Mouse (Mus musculus) heart, embryonic 11.5 days (tissue): ENCODE data around the gene Ints11. TPM values are rescaled to one million over a fixed set of nuclear protein-coding genes. Genes with fewer than 3 reads are reported as not detected.

Experiments used
- ATAC-seq: fragments of 200-750 bp; cut with Nextera tagmentation; replicated peaks from 2 replicates; pipeline ENCODE4 v1.8.0; 2017; ENCODE audit warnings: moderate library complexity; ENCODE audit not compliant: insufficient number of reproducible peaks, low FRiP score, low TSS enrichment
- H3K27ac ChIP-seq: fragments of 300-500 bp; sonication (generic); 2 replicates; pipeline ENCODE4 v1.5.1; 2014; ENCODE audit warnings: mild to moderate bottlenecking, low read depth, low read length
- H3K27me3 ChIP-seq: fragments of 300-500 bp; sonication (generic); 2 replicates; pipeline ENCODE4 v1.6.1; 2014; ENCODE audit warnings: mild to moderate bottlenecking, low read length, mixed read lengths; ENCODE audit not compliant: control insufficient read depth, insufficient read depth
- H3K36me3 ChIP-seq: fragments of 300-500 bp; sonication (generic); 2 replicates; pipeline ENCODE4 v1.6.1; 2014; ENCODE audit warnings: mild to moderate bottlenecking, low read length, moderate library complexity, mixed read lengths; ENCODE audit not compliant: control insufficient read depth, insufficient read depth
- H3K4me1 ChIP-seq: fragments of 300-500 bp; sonication (generic); 2 replicates; pipeline ENCODE4 v1.6.1; 2014; ENCODE audit warnings: low read length; ENCODE audit not compliant: control insufficient read depth, insufficient read depth
- H3K4me2 ChIP-seq: fragments of 300-500 bp; sonication (generic); 2 replicates; pipeline ENCODE4 v1.6.1; 2014; ENCODE audit warnings: mild to moderate bottlenecking, moderate library complexity
- H3K4me3 ChIP-seq: fragments of 300-500 bp; sonication (generic); 2 replicates; pipeline ENCODE4 v1.5.1; 2014; ENCODE audit warnings: low read depth, low read length
- H3K9ac ChIP-seq: fragments of 300-500 bp; sonication (generic); 2 replicates; pipeline ENCODE4 v1.6.1; 2014; ENCODE audit warnings: mild to moderate bottlenecking, low read depth, low read length, moderate library complexity
- H3K9me3 ChIP-seq: fragments of 300-500 bp; sonication (generic); replicated peaks from 2 replicates; pipeline ENCODE4 v1.6.1; 2016; ENCODE audit warnings: low read length; ENCODE audit not compliant: control insufficient read depth
- WGBS: fragments of 180-500 bp; shearing (Covaris S2); extraction: QIAGEN DNeasy Blood & Tissue Kit; methylation state at CpG from one replicate; pipeline ENCODE4 v1.1.7; 2014; ENCODE audit not compliant: insufficient replicate concordance; 5-methylcytosine and 5-hydroxymethylcytosine counted together
- polyA plus RNA-seq: library from polyadenylated mRNA; unstranded; fragments of >200 nt; fragmentation: Nextera tagmentation; extraction: Ambion mirVana; gene quantifications from 2 replicates; pipeline ENCODE4 v1.2.1, GENCODE M21; 2014

The Ints11 gene
- polyA plus RNA-seq, 1 experiment from 2014 or later = 40.7 TPM

DNA sequence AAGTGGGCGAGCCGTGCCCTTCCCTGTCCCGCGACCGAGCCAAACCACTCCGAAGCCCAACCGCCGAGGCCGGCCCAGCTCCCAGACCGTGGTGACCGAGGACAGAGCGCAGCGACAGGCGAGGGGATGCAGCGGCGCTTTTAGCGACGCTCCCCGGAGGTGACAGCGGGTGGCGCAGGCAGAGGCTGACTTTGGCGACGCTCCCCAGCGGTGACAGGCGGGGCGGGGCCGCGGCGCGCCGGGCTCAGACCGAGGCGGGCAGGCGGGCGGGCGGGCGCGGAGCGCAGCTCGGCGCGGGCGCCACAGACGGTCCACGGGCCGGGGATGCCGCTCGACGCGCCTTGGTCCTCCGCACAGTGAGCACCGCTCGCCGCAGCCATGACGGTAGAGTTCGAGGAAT is 22.7 kb downstream of the Ints11 start:
- peak overlapping the region; percentile 98 for H3K4me2 ChIP-seq
- WGBS = under 1% methylated on average over 51 of the region's 56 CpGs

GRCm38 (mm10) chr4:155892438-155893211 is 23.3 kb downstream of the Ints11 start:
- H3K36me3 ChIP-seq = peaks cover 7% of the 10 kb centered on the region
- ATAC-seq = peak; percentile 53
- no peaks in the 10 kb centered on the region for H3K9me3 ChIP-seq
- peak overlapping the region; percentile 96 for H3K27ac ChIP-seq
- peak overlapping the region; percentile 98 for H3K4me2 ChIP-seq
- peak overlapping the region; percentile 85 for H3K4me3 ChIP-seq
- peaks cover 27% of the 10 kb centered on the region for H3K4me1 ChIP-seq
- peak overlapping the region; percentile 93 for H3K9ac ChIP-seq
- no peaks in the 10 kb centered on the region for H3K27me3 ChIP-seq
- WGBS = 6% methylated on average over 37 of the region's 37 CpGs

More for the DNA sequence above, 22.7 kb downstream of the Ints11 start:
- H3K4me3 ChIP-seq = peak overlapping the region; percentile 85
- ATAC-seq = peak; percentile 94
- H3K9ac ChIP-seq = peak overlapping the region; percentile 93
- peak overlapping the region; percentile 96 for H3K27ac ChIP-seq
- H3K9me3 ChIP-seq = no peaks in the 10 kb centered on the region
- no peaks in the 10 kb centered on the region for H3K27me3 ChIP-seq
- peaks cover 27% of the 10 kb centered on the region for H3K4me1 ChIP-seq
- H3K36me3 ChIP-seq = peaks cover 12% of the 10 kb centered on the region

DNA sequence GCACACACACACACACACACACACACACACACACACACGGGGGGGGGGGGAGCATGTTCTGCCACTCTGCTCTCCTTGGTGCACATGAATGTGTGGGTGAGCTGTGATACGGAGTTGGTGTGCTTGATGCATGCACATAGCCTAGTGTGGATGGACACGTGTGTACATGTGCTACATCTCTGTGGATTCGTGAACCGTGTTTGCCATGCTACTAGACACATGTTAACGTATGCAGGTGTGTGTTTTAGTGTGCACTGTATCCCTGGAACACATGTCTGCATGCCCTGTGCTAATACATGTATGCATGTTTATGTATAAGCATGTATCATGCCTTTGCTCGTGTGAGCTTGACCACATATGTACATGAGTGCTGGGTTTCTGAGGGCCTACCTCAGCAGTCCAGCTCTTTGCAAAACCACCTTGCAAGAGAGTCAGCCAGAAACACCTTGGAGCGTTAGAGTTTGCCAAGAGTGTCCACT is 23.9 kb downstream of the Ints11 start:
- peak overlapping the region; percentile 85 for H3K4me3 ChIP-seq
- H3K9ac ChIP-seq = peak overlapping the region; percentile 93; the same call in 1 of the 2 replicates
- no peaks in the 10 kb centered on the region for H3K27me3 ChIP-seq
- H3K4me2 ChIP-seq = peak overlapping the region; percentile 98
- peaks cover 27% of the 10 kb centered on the region for H3K4me1 ChIP-seq
- H3K27ac ChIP-seq = no peak overlapping the region
- peaks cover 1% of the 10 kb centered on the region for H3K36me3 ChIP-seq
- ATAC-seq = no peak
- H3K9me3 ChIP-seq = no peaks in the 10 kb centered on the region
- WGBS = 71% methylated on average over 8 of the region's 8 CpGs

GRCm38 (mm10) chr4:155894311-155894881 is 25.1 kb downstream of the Ints11 start:
- peaks cover 2% of the 10 kb centered on the region; the same call in 1 of the 2 replicates for H3K36me3 ChIP-seq
- no peak for ATAC-seq
- peak overlapping the region; percentile 98 for H3K4me2 ChIP-seq
- peaks cover 27% of the 10 kb centered on the region for H3K4me1 ChIP-seq
- H3K4me3 ChIP-seq = no peak overlapping the region
- peak overlapping the region; percentile 34; the same call in 1 of the 2 replicates for H3K9ac ChIP-seq
- H3K27ac ChIP-seq = no peak overlapping the region
- H3K9me3 ChIP-seq = no peaks in the 10 kb centered on the region
- H3K27me3 ChIP-seq = no peaks in the 10 kb centered on the region
- WGBS = 27% methylated on average over 8 of the region's 8 CpGs

GRCm38 (mm10) chr4:155895216-155895615 is 25.9 kb downstream of the Ints11 start:
- Histone ChIP-seq H3K27me3 (no peaks in the 10 kb centered on the region), H3K27ac (no peak overlapping the region), H3K4me2 (0 out of 2 replicates have a peak overlapping the region, but pooled peaks have one; percentile 98), H3K36me3 (peaks cover 7% of the 10 kb centered on the region; the same call in 1 of the 2 replicates), H3K4me1 (peaks cover 27% of the 10 kb centered on the region), H3K9ac (no peak overlapping the region), H3K4me3 (no peak overlapping the region), H3K9me3 (no peaks in the 10 kb centered on the region)
- no peak for ATAC-seq
- 46% methylated on average over 6 of the region's 6 CpGs for WGBS

- H3K4me2 ChIP-seq = no peak overlapping the region
- no peaks in the 10 kb centered on the region for H3K27me3 ChIP-seq
- H3K36me3 ChIP-seq = peaks cover 7% of the 10 kb centered on the region; the same call in 1 of the 2 replicates
- H3K27ac ChIP-seq = no peak overlapping the region
- H3K9ac ChIP-seq = no peak overlapping the region
- no peak overlapping the region for H3K4me3 ChIP-seq
- ATAC-seq = no peak
- H3K9me3 ChIP-seq = no peaks in the 10 kb centered on the region
- H3K4me1 ChIP-seq = peaks cover 21% of the 10 kb centered on the region
- 82% methylated on average over 4 of the region's 4 CpGs for WGBS
Measured at GRCm38 (mm10) chr4:155895826-155896225, 26.5 kb downstream of the Ints11 start.

GRCm38 (mm10) chr4:155896461-155896860 is 27.1 kb downstream of the Ints11 start:
- Histone ChIP-seq H3K4me1 (peaks cover 21% of the 10 kb centered on the region), H3K36me3 (peaks cover 7% of the 10 kb centered on the region; the same call in 1 of the 2 replicates), H3K9ac (no peak overlapping the region), H3K27me3 (no peaks in the 10 kb centered on the region), H3K4me3 (no peak overlapping the region), H3K4me2 (no peak overlapping the region), H3K9me3 (no peaks in the 10 kb centered on the region), H3K27ac (no peak overlapping the region)
- ATAC-seq = no peak
- 96% methylated on average over 12 of the region's 12 CpGs for WGBS

- H3K9ac ChIP-seq = no peak overlapping the region
- 90% methylated on average over 2 of the region's 2 CpGs for WGBS
Measured at GRCm38 (mm10) chr4:155898318-155898717, 29.0 kb downstream of the Ints11 start.

More at GRCm38 (mm10) chr4:155898318-155898717, 29.0 kb downstream of the Ints11 start:
- no peaks in the 10 kb centered on the region for H3K9me3 ChIP-seq
- H3K4me2 ChIP-seq = no peak overlapping the region
- no peaks in the 10 kb centered on the region for H3K27me3 ChIP-seq
- H3K27ac ChIP-seq = no peak overlapping the region
- no peak overlapping the region for H3K4me3 ChIP-seq
- peaks cover 13% of the 10 kb centered on the region; the same call in 1 of the 2 replicates for H3K36me3 ChIP-seq
- H3K4me1 ChIP-seq = peaks cover 15% of the 10 kb centered on the region
- no peak for ATAC-seq
